ENCODE assay signal across 14 mouse cellular contexts in genomic region chr14:77673138-77673537, GRCm38 (mm10).
DNase-seq lines count a peak whose midpoint lies in the region; ATAC-seq lines count a peak whose summit lies in the region.
"Had no signal": no experiment of that assay in that cellular context is flagged by ENCODE, and none has a peak within 500 bp of the region (broad histone marks: within the 10 kb centered on the region; RNA-seq: fewer than 3 reads in every experiment).

No protein-coding gene starts in this region.

- H3K9me3 ChIP-seq in heart, embryonic 14.5 days (ENCODE audit: control insufficient read depth, low read length) = no peaks in the 10 kb centered on the region
- H3K9me3 ChIP-seq in lung, embryonic 15.5 days = no peaks in the 10 kb centered on the region
- no peaks in the 10 kb centered on the region for H3K9me3 ChIP-seq in forebrain, embryonic 16.5 days (ENCODE audit: control insufficient read depth, low read length)
- no peaks in the 10 kb centered on the region for H3K9me3 ChIP-seq in neural tube, embryonic 14.5 days (ENCODE audit: control insufficient read depth, low read length)
- H3K9me3 ChIP-seq: embryonic facial prominence, embryonic 15.5 days had no signal

- H3K36me3 ChIP-seq in heart, embryonic 14.5 days (ENCODE audit: control insufficient read depth, insufficient read depth, low read length) = no peaks in the 10 kb centered on the region
- no peaks in the 10 kb centered on the region for H3K36me3 ChIP-seq in lung, embryonic 15.5 days
- H3K36me3 ChIP-seq in forebrain, embryonic 16.5 days (ENCODE audit: control insufficient read depth, insufficient read depth) = no peaks in the 10 kb centered on the region
- no peaks in the 10 kb centered on the region for H3K36me3 ChIP-seq in neural tube, embryonic 14.5 days (ENCODE audit: control insufficient read depth, insufficient read depth, low read length)

- H3K27me3 ChIP-seq in heart, embryonic 14.5 days (ENCODE audit: control insufficient read depth, insufficient read depth, low read length) = no peaks in the 10 kb centered on the region
- no peaks in the 10 kb centered on the region for H3K27me3 ChIP-seq in lung, embryonic 15.5 days
- no peaks in the 10 kb centered on the region for H3K27me3 ChIP-seq in forebrain, embryonic 16.5 days (replicated peaks; ENCODE audit: control insufficient read depth, insufficient read depth, low read length)
- H3K27me3 ChIP-seq in neural tube, embryonic 14.5 days (ENCODE audit: control insufficient read depth, insufficient read depth, low read length) = no peaks in the 10 kb centered on the region
- H3K27me3 ChIP-seq: embryonic facial prominence, embryonic 15.5 days had no signal

- peaks cover 28 to 34% of the 10 kb centered on the region in 2 experiments for H3K4me1 ChIP-seq in heart, embryonic 14.5 days (ENCODE audit: control insufficient read depth in 2 of 2, insufficient read depth in 2 of 2, low read length in 2 of 2)
- peaks cover 7% of the 10 kb centered on the region; the same call in 1 of the 2 replicates for H3K4me1 ChIP-seq in lung, embryonic 15.5 days
- peaks cover 44% of the 10 kb centered on the region for H3K4me1 ChIP-seq in forebrain, embryonic 16.5 days (replicated peaks; ENCODE audit: control insufficient read depth, insufficient read depth, low read length)
- 0 out of 2 replicates have a peak, but pooled peaks cover 3% of the 10 kb centered on the region for H3K4me1 ChIP-seq in neural tube, embryonic 14.5 days (ENCODE audit: control insufficient read depth, insufficient read depth, low read length)

- DNase-seq in heart, adult 8-10 months (ENCODE audit: low spot score) = no peak
- no peak for DNase-seq in lung, postnatal 36 days
- DNase-seq in spleen, postnatal 10 days (ENCODE audit: low spot score in 2 of 2) = no peak
- DNase-seq: adrenal gland, postnatal 36 days; cerebellum, adult 9-10 months; kidney, adult 8-10 months; lung, postnatal 14 days had no signal

- WGBS in heart, embryonic 14.5 days = 22% methylated on average over 8 of the region's 8 CpGs
- WGBS in lung, embryonic 15.5 days = 11% methylated on average over 8 of the region's 8 CpGs
- WGBS in forebrain, embryonic 16.5 days = 35% methylated on average over 8 of the region's 8 CpGs
- 19% methylated on average over 8 of the region's 8 CpGs for WGBS in neural tube, embryonic 14.5 days

- ATAC-seq in heart, embryonic 14.5 days (ENCODE audit: insufficient number of reproducible peaks, insufficient read depth, low FRiP score, low read depth) = no peak
- peak; percentile 49; the same call in 1 of the 2 replicates for ATAC-seq in lung, embryonic 15.5 days (ENCODE audit: borderline replicate concordance, extremely low read depth, low FRiP score, low TSS enrichment)
- no peak for ATAC-seq in forebrain, embryonic 16.5 days
- ATAC-seq in neural tube, embryonic 14.5 days (ENCODE audit: low read depth) = 0 out of 2 replicates have a peak, but pooled peaks have one; percentile 7
- ATAC-seq: CD4-positive, CD25-positive, alpha-beta regulatory T cell, adult 4 months had no signal

- no peak overlapping the region for H3K4me2 ChIP-seq in heart, embryonic 14.5 days (ENCODE audit: low read length)
- H3K4me2 ChIP-seq in lung, embryonic 15.5 days = no peak overlapping the region
- no peak overlapping the region for H3K4me2 ChIP-seq in forebrain, embryonic 16.5 days (ENCODE audit: low read length)
- H3K4me2 ChIP-seq in neural tube, embryonic 14.5 days (ENCODE audit: low read depth, low read length) = no peak overlapping the region
- H3K4me2 ChIP-seq: embryonic facial prominence, embryonic 15.5 days had no signal

- no peak overlapping the region for H3K9ac ChIP-seq in heart, embryonic 14.5 days (ENCODE audit: low read length)
- no peak overlapping the region for H3K9ac ChIP-seq in lung, embryonic 15.5 days
- no peak overlapping the region for H3K9ac ChIP-seq in forebrain, embryonic 16.5 days (replicated peaks; ENCODE audit: low read depth, low read length)
- H3K9ac ChIP-seq in neural tube, embryonic 14.5 days (replicated peaks; ENCODE audit: low read depth, low read length) = no peak overlapping the region
- H3K9ac ChIP-seq: embryonic facial prominence, embryonic 15.5 days had no signal

- H3K4me3 ChIP-seq in heart, embryonic 14.5 days (ENCODE audit: control insufficient read depth in 1 of 2, insufficient read depth in 1 of 2, low read depth in 1 of 2, low read length in 2 of 2) = no peak overlapping the region
- H3K4me3 ChIP-seq in lung, embryonic 15.5 days = no peak overlapping the region
- H3K4me3 ChIP-seq in forebrain, embryonic 16.5 days (replicated peaks; ENCODE audit: low read length) = no peak overlapping the region
- H3K4me3 ChIP-seq in neural tube, embryonic 14.5 days (ENCODE audit: low read depth, low read length) = no peak overlapping the region
- H3K4me3 ChIP-seq: embryonic facial prominence, embryonic 15.5 days; left cerebral cortex, adult 2 months had no signal

- peak overlapping the region; percentile 20 to 56 for H3K27ac ChIP-seq in heart, embryonic 14.5 days (replicated peaks in 1 of 2; ENCODE audit: control insufficient read depth in 1 of 2, insufficient read depth in 1 of 2, low read depth in 2 of 2, low read length in 2 of 2)
- H3K27ac ChIP-seq in lung, embryonic 15.5 days = no peak overlapping the region
- H3K27ac ChIP-seq in forebrain, embryonic 16.5 days (ENCODE audit: low read length) = peak overlapping the region; percentile 37; the same call in 1 of the 2 replicates
- peak overlapping the region; percentile 39; the same call in 1 of the 2 replicates for H3K27ac ChIP-seq in neural tube, embryonic 14.5 days (ENCODE audit: low read depth, low read length)
- H3K27ac ChIP-seq: embryonic facial prominence, embryonic 15.5 days; left cerebral cortex, adult 2 months had no signal

Comparison
In these comparisons a context has a peak if more than half of its experiments do, and no peak if none do; other contexts are left out.
1. ATAC-seq: peak in lung, embryonic 15.5 days (single experiment) and neural tube, embryonic 14.5 days (single experiment); none in heart, embryonic 14.5 days (single experiment) and forebrain, embryonic 16.5 days (single experiment).